Mouse (Mus musculus) heart, adult 2 months (tissue): ENCODE data around the gene Smap1. TPM values are rescaled to one million over a fixed set of nuclear protein-coding genes. Genes with fewer than 3 reads are reported as not detected.

Source experiments
- DNase-seq, 2 experiments: peaks; one replicate each; pipeline ENCODE4 v3.0.0; 2021
- H3K27ac ChIP-seq: fragments of 200-600 bp; 2 replicates; pipeline ENCODE4 v1.8.1; 2022
- H3K27me3 ChIP-seq: fragments of 200-500 bp; 2 replicates; pipeline ENCODE4 v1.6.1; 2012; ENCODE audit warnings: mild to moderate bottlenecking, low read length, inconsistent platforms, mixed read lengths; ENCODE audit not compliant: control insufficient read depth, insufficient read depth
- H3K36me3 ChIP-seq: fragments of 200-500 bp; 2 replicates; pipeline ENCODE4 v1.6.1; 2012; ENCODE audit warnings: low read length, inconsistent platforms; ENCODE audit not compliant: control insufficient read depth, insufficient read depth
- H3K4me1 ChIP-seq: fragments of 200-500 bp; 2 replicates; pipeline ENCODE4 v1.6.1; 2011; ENCODE audit warnings: low read length; ENCODE audit not compliant: control insufficient read depth, insufficient read depth
- H3K4me3 ChIP-seq: fragments of 200-600 bp; 2 replicates; pipeline ENCODE4 v1.8.1; 2022
- H3K79me2 ChIP-seq: fragments of 200-500 bp; replicated peaks from 2 replicates; pipeline ENCODE4 v1.6.1; 2012; ENCODE audit warnings: mild to moderate bottlenecking, inconsistent platforms, low read length, moderate library complexity, mixed read lengths; ENCODE audit not compliant: control insufficient read depth, insufficient read depth
- H3K9ac ChIP-seq: fragments of 200-500 bp; 2 replicates; pipeline ENCODE4 v1.6.1; 2012; ENCODE audit warnings: low read depth, mild to moderate bottlenecking, control low read depth, inconsistent platforms, low read length, mixed read lengths
- CTCF ChIP-seq: fragments of 200-600 bp; IDR thresholded peaks from 2 replicates; pipeline ENCODE4 v1.8.1; 2022; ENCODE audit warnings: antibody characterized with exemption, mild to moderate bottlenecking, moderate library complexity
- EP300 ChIP-seq: fragments of 200-500 bp; IDR thresholded peaks from 2 replicates; pipeline ENCODE4 v1.6.1; 2011; ENCODE audit warnings: low read depth, low read length, control low read depth; ENCODE audit not compliant: insufficient read depth
- POLR2A ChIP-seq: fragments of 200-500 bp; IDR thresholded peaks from 2 replicates; pipeline ENCODE4 v1.6.1; 2011; ENCODE audit warnings: mild to moderate bottlenecking, low read depth, low read length, control low read depth; ENCODE audit not compliant: insufficient read depth
- WGBS: fragments of 180-500 bp; shearing (Covaris S2); methylation state at CpG from one replicate; pipeline ENCODE4 v1.1.7; 2018; 5-methylcytosine and 5-hydroxymethylcytosine counted together
- intact Hi-C: fragments of 180-260 bp; cut with DNase I; formaldehyde crosslinking; loops from one replicate; pipeline ENCODE4 v1.15.1; 2025
- polyA plus RNA-seq: library from polyadenylated mRNA; depleted of rRNA; stranded (reverse); fragments of >200 nt; gene quantifications from 2 replicates; pipeline ENCODE4 v1.2.3, GENCODE M21; 2012
- total RNA-seq, 2 experiments: library from RNA; stranded (reverse); gene quantifications; 2 replicates each; pipeline ENCODE4 v1.2.3; 2021

Gene Smap1
- total and polyA plus RNA-seq, 3 experiments, result 19.1 to 21.6 (median 20.0) TPM

DNA sequence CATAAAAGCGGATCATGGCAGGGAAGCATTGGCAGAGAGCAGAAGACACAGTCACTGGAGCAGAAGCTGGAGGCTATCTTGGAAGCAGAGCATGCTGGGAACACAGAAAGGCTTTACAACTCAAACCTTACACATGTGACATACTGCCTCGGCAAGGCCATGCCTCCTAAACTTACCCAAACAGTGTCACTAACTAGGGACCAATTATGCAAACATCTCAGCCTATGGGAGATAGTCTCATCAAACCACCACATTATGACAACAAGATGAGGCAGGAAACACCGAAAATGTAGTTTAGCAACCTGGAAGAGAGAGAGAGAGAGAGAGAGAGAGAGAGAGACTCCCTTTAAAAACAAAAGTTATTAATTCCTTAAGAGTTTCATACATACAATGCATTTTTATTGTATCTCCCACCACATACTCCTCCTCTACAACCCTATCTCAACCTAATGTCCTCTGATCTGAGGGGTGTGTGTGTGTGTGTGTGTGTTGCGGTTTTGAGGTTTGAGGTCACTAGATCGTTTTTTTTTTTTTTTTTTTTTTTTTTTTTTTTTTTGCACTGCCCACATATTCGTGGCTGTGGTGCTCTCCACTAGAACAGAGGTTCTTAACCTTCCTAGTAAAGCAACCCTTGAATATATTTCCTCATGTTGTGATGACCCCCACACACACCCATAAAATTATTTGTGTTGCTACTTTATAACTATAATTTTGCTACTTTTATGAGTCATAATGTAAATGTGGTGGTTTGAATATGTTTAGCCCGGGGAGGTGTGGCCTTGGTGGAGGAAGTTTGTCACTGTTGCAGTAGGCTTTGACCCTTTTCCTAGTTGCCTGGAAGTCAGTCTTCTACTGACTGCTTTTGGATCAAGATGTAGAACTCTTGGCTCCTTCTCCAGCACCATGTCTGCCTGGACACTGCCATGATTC lies 1.9 kb upstream of the Smap1 start:
- intact Hi-C loops, result loop anchor here (5.0 kb wide), 2 partner anchors 83 to 173 kb away; partner anchors contain the start of gene Sdhaf4
- no peak for TF ChIP-seq CTCF
- no peak for TF ChIP-seq POLR2A
- TF ChIP-seq EP300, result no peak
- H3K27me3 ChIP-seq, result no peaks in the 10 kb centered on the region
- WGBS, result 79% methylated on average over 7 of the region's 7 CpGs
- no peak overlapping the region for H3K27ac ChIP-seq
- H3K9ac ChIP-seq, result no peak overlapping the region
- no peaks in the 10 kb centered on the region for H3K79me2 ChIP-seq
- H3K4me3 ChIP-seq, result no peak overlapping the region
- H3K36me3 ChIP-seq, result peaks cover 6% of the 10 kb centered on the region
- DNase-seq, result no peak
- H3K4me1 ChIP-seq, result peaks cover 2% of the 10 kb centered on the region; the same call in 1 of the 2 replicates

- Histone ChIP-seq H3K36me3 (peaks cover 6% of the 10 kb centered on the region), H3K4me3 (peak overlapping the region; percentile 51), H3K79me2 (peaks cover 2% of the 10 kb centered on the region), H3K27me3 (no peaks in the 10 kb centered on the region), H3K27ac (peak overlapping the region; percentile 76), H3K9ac (peak overlapping the region; percentile 60), H3K4me1 (peaks cover 3% of the 10 kb centered on the region; the same call in 1 of the 2 replicates)
- WGBS, result 29% methylated on average over 9 of the region's 9 CpGs
- intact Hi-C loops, result loop anchor here (5.0 kb wide), 2 partner anchors 85 to 175 kb away; partner anchors contain the start of gene Sdhaf4
- TF ChIP-seq POLR2A (no peak), EP300 (no peak), CTCF (no peak)
- DNase-seq, result no peak
Measured at GRCm38 (mm10) chr1:23922530-23922884, 390 bp upstream of the Smap1 start.

DNA sequence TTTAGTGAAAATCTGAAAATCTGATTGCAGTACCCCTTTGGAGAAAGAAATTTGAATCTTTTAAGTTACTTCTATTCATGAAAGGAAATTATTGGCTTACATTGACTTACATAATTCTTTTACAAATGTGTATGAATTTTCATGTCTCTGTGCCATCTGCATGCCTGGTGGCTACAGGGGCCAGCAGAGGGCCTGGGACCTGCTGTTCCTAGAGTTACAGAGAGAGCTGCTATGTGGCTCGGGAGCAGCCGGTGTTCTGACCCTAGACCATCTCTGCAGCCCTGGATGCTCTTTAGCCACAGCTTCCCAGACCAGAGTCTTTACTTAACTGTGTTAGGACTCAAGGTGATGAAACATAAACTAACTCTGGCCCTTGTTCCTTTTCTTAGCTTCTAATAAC lies 1.8 kb downstream of the Smap1 start:
- peaks cover 6% of the 10 kb centered on the region; the same call in 1 of the 2 replicates for H3K4me1 ChIP-seq
- H3K4me3 ChIP-seq, result peak overlapping the region; percentile 22
- 8% methylated on average over 2 of the region's 2 CpGs for WGBS
- peak; percentile 49 for TF ChIP-seq CTCF
- no peak for TF ChIP-seq EP300
- TF ChIP-seq POLR2A, result no peak
- H3K36me3 ChIP-seq, result peaks cover 10% of the 10 kb centered on the region
- intact Hi-C loops, result loop anchor here (5.0 kb wide), 2 partner anchors 87 to 177 kb away; partner anchors contain the start of gene Sdhaf4
- no peaks in the 10 kb centered on the region for H3K27me3 ChIP-seq
- H3K79me2 ChIP-seq, result peaks cover 4% of the 10 kb centered on the region
- H3K27ac ChIP-seq, result no peak overlapping the region
- peak overlapping the region; percentile 19; the same call in 1 of the 2 replicates for H3K9ac ChIP-seq
- DNase-seq, result no peak

DNA sequence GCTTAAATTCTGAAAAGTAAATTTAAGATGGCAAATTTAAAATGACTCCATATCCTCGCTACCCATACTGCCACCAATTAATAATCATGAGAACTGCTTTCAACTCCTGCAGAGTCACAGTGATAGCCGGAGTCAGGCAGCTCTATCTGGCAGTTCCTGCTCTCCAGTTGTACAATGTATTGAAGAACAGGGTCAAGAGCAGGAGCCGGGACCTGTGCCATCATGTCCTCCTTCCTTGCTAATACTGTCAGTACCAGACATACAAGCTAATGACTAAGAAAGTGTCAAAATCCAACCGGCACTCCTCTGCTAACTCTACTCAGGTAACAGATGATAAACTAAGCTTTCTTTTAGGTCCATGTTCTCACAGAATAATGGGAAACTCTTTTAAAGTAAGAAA lies 3.0 kb downstream of the Smap1 start:
- 56% methylated on average over 4 of the region's 4 CpGs for WGBS
- TF ChIP-seq POLR2A (no peak), EP300 (no peak), CTCF (no peak)
- Histone ChIP-seq H3K4me1 (peaks cover 6% of the 10 kb centered on the region; the same call in 1 of the 2 replicates), H3K9ac (no peak overlapping the region), H3K27ac (no peak overlapping the region), H3K36me3 (peaks cover 10% of the 10 kb centered on the region), H3K4me3 (no peak overlapping the region), H3K79me2 (peaks cover 4% of the 10 kb centered on the region), H3K27me3 (no peaks in the 10 kb centered on the region)
- intact Hi-C loops, result loop anchor here (1.0 kb wide), 1 partner anchor 13 kb away; no protein-coding TSS in a partner anchor
- peak in 1 of 2 experiments; percentile 10 for DNase-seq

DNA sequence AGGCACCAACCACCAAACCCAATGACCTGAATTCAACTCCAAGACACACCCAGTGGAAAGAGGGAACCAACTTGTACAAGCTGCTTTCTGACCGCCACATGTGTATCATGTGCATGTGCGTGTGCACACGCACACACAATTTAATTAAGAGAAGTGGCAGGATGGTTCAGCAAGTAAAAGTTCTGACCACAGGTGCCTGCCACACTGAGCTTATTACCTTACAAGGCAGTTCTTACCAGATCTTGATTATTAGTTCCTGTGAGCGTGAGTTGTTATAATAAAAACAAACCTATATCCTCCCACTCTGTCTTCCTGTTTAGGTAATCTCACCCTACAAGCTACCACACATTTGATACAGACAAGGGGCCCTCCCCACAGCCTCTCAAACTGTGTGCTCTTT lies 6.6 kb downstream of the Smap1 start:
- no peak overlapping the region for H3K27ac ChIP-seq
- H3K36me3 ChIP-seq, result peaks cover 9% of the 10 kb centered on the region
- H3K9ac ChIP-seq, result no peak overlapping the region
- no peak for DNase-seq
- peaks cover 7% of the 10 kb centered on the region; the same call in 1 of the 2 replicates for H3K4me1 ChIP-seq
- H3K27me3 ChIP-seq, result no peaks in the 10 kb centered on the region
- H3K79me2 ChIP-seq, result peaks cover 6% of the 10 kb centered on the region
- intact Hi-C loops, result no loop called here
- H3K4me3 ChIP-seq, result no peak overlapping the region
- TF ChIP-seq POLR2A (no peak), EP300 (no peak), CTCF (no peak)
- WGBS, result 80% methylated on average over 4 of the region's 4 CpGs
